Mouse (Mus musculus) MEL (cell line): ENCODE data around the gene Rest. TPM values are rescaled to one million over a fixed set of nuclear protein-coding genes. Genes with fewer than 3 reads are reported as not detected.

Source experiments
- DNase-seq: peaks from one replicate; pipeline ENCODE4 v3.0.0; 2011; ENCODE audit warnings: low read depth, low spot score
- H3K27ac ChIP-seq: 2 replicates; pipeline ENCODE4 v1.5.1; 2012; ENCODE audit warnings: low read depth, mild to moderate bottlenecking, control low read depth, low read length, moderate library complexity; ENCODE audit not compliant: control insufficient read depth
- H3K27me3 ChIP-seq, 2 experiments: fragments of 150-350 bp in 1 of 2; sonication (generic) in 1 of 2; 2 replicates each; pipeline ENCODE4 v1.6.1; 2012; ENCODE audit warnings: low read length in 2 of 2, mild to moderate bottlenecking in 2 of 2, improper control_type of control experiment in 1 of 2, moderate library complexity in 1 of 2; ENCODE audit not compliant: insufficient read depth in 2 of 2, control insufficient read depth in 1 of 2
- H3K36me3 ChIP-seq, 2 experiments: 2 replicates each; pipeline ENCODE4 v1.6.1; 2012 to 2014; ENCODE audit warnings: low read length in 2 of 2, improper control_type of control experiment in 1 of 2, inconsistent platforms in 1 of 2, mild to moderate bottlenecking in 1 of 2; ENCODE audit not compliant: insufficient read depth in 2 of 2, control insufficient read depth in 1 of 2
- H3K4me1 ChIP-seq, 2 experiments: fragments of 150-350 bp in 1 of 2; sonication (generic) in 1 of 2; 2 replicates each; pipeline ENCODE4 v1.6.1; 2012; ENCODE audit warnings: low read length in 2 of 2, improper control_type of control experiment in 1 of 2, mild to moderate bottlenecking in 1 of 2; ENCODE audit not compliant: insufficient read depth in 2 of 2, control insufficient read depth in 1 of 2
- H3K4me3 ChIP-seq, 2 experiments: fragments of 150-350 bp in 1 of 2; sonication (generic) in 1 of 2; 2 replicates each; pipeline ENCODE4 v1.5.1; 2012; ENCODE audit warnings: low read depth in 2 of 2, low read length in 2 of 2, mild to moderate bottlenecking in 2 of 2, moderate library complexity in 2 of 2, control low read depth in 1 of 2, improper control_type of control experiment in 1 of 2; ENCODE audit not compliant: control insufficient read depth in 1 of 2, insufficient read depth in 1 of 2
- H3K79me2 ChIP-seq: 2 replicates; pipeline ENCODE4 v1.6.1; 2012; ENCODE audit warnings: mild to moderate bottlenecking, low read length, moderate library complexity; ENCODE audit not compliant: control insufficient read depth, poor library complexity, insufficient read depth
- H3K9ac ChIP-seq: 2 replicates; pipeline ENCODE4 v1.6.1; 2012; ENCODE audit warnings: low read depth, mild to moderate bottlenecking, control low read depth, low read length, moderate library complexity; ENCODE audit not compliant: control insufficient read depth, poor library complexity, severe bottlenecking
- H3K9me3 ChIP-seq: fragments of 150-350 bp; sonication (generic); replicated peaks from 2 replicates; pipeline ENCODE4 v1.6.1; 2012; ENCODE audit warnings: mild to moderate bottlenecking, low read length, improper control_type of control experiment, moderate library complexity; ENCODE audit not compliant: insufficient read depth
- BHLHE40 ChIP-seq: IDR thresholded peaks from 2 replicates; pipeline ENCODE4 v1.6.1; 2012; ENCODE audit warnings: low read depth, mild to moderate bottlenecking, inconsistent platforms, low read length, improper control_type of control experiment, borderline replicate concordance
- CHD2 ChIP-seq: IDR thresholded peaks from 2 replicates; pipeline ENCODE4 v1.6.1; 2011; ENCODE audit warnings: low read length, improper control_type of control experiment
- CTCF ChIP-seq, 3 experiments: IDR thresholded peaks in 2 of 3; conservative IDR thresholded peaks in 1 of 3; 2 replicates each; pipeline ENCODE4 v1.5.1; 2011 to 2012; ENCODE audit warnings: low read length in 3 of 3, low read depth in 2 of 3, mild to moderate bottlenecking in 2 of 3, improper control_type of control experiment in 1 of 3, inconsistent platforms in 1 of 3, mixed read lengths in 1 of 3, moderate library complexity in 1 of 3; ENCODE audit not compliant: control insufficient read depth in 1 of 3, insufficient read depth in 1 of 3, poor library complexity in 1 of 3, severe bottlenecking in 1 of 3
- E2F4 ChIP-seq: IDR thresholded peaks from 2 replicates; pipeline ENCODE4 v1.6.1; 2011; ENCODE audit warnings: low read depth, low read length, improper control_type of control experiment, borderline replicate concordance
- ELF1 ChIP-seq: IDR thresholded peaks from 2 replicates; pipeline ENCODE4 v1.6.1; 2014; ENCODE audit warnings: low read depth, mild to moderate bottlenecking, inconsistent platforms, low read length, improper control_type of control experiment, moderate library complexity
- EP300 ChIP-seq, 2 experiments: IDR thresholded peaks; 2 replicates each; pipeline ENCODE4 v1.6.1; 2011; ENCODE audit warnings: improper control_type of control experiment in 2 of 2, low read length in 2 of 2, low read depth in 1 of 2, mild to moderate bottlenecking in 1 of 2
- ETS1 ChIP-seq: IDR thresholded peaks from 2 replicates; pipeline ENCODE4 v1.6.1; 2012; ENCODE audit warnings: low read depth, mild to moderate bottlenecking, inconsistent platforms, low read length, improper control_type of control experiment, moderate library complexity
- GABPA ChIP-seq: IDR thresholded peaks from 2 replicates; pipeline ENCODE4 v1.6.1; 2012; ENCODE audit warnings: low read depth, mild to moderate bottlenecking, inconsistent platforms, low read length, improper control_type of control experiment, moderate library complexity
- GATA1 ChIP-seq: IDR thresholded peaks from 2 replicates; pipeline ENCODE4 v1.6.1; 2011; ENCODE audit warnings: low read depth, low read length, improper control_type of control experiment
- HCFC1 ChIP-seq: IDR thresholded peaks from 2 replicates; pipeline ENCODE4 v1.6.1; 2012; ENCODE audit warnings: low read depth, mild to moderate bottlenecking, inconsistent platforms, low read length, improper control_type of control experiment, moderate library complexity
- JUND ChIP-seq: IDR thresholded peaks from 2 replicates; pipeline ENCODE4 v1.6.1; 2011; ENCODE audit warnings: low read depth, mild to moderate bottlenecking, improper control_type of control experiment, low read length
- KAT2A ChIP-seq: conservative IDR thresholded peaks from 2 replicates; pipeline ENCODE4 v1.6.1; 2012; ENCODE audit warnings: low read depth, low read length, improper control_type of control experiment, inconsistent platforms
- MAFK ChIP-seq: IDR thresholded peaks from 2 replicates; pipeline ENCODE4 v1.6.1; 2011; ENCODE audit warnings: low read depth, mild to moderate bottlenecking, low read length, improper control_type of control experiment, borderline replicate concordance
- MAX ChIP-seq: IDR thresholded peaks from 2 replicates; pipeline ENCODE4 v1.6.1; 2011; ENCODE audit warnings: low read length, improper control_type of control experiment
- MAZ ChIP-seq: IDR thresholded peaks from 2 replicates; pipeline ENCODE4 v1.6.1; 2012; ENCODE audit warnings: low read depth, mild to moderate bottlenecking, inconsistent platforms, low read length, improper control_type of control experiment
- MEF2A ChIP-seq: IDR thresholded peaks from 2 replicates; pipeline ENCODE4 v1.6.1; 2014; ENCODE audit warnings: low read depth, mild to moderate bottlenecking, inconsistent platforms, low read length, improper control_type of control experiment; ENCODE audit not compliant: poor library complexity, insufficient replicate concordance, severe bottlenecking; ENCODE audit errors: extremely low read depth
- MXI1 ChIP-seq: IDR thresholded peaks from 2 replicates; pipeline ENCODE4 v1.6.1; 2011; ENCODE audit warnings: mild to moderate bottlenecking, low read depth, low read length, improper control_type of control experiment
- MYB ChIP-seq: IDR thresholded peaks from 2 replicates; pipeline ENCODE4 v1.6.1; 2011; ENCODE audit warnings: mild to moderate bottlenecking, low read depth, low read length, improper control_type of control experiment
- MYC ChIP-seq: IDR thresholded peaks from 2 replicates; pipeline ENCODE4 v1.6.1; 2011; ENCODE audit warnings: low read depth, mild to moderate bottlenecking, low read length, improper control_type of control experiment, moderate library complexity
- NELFE ChIP-seq: IDR thresholded peaks from 2 replicates; pipeline ENCODE4 v1.6.1; 2011; ENCODE audit warnings: low read depth, low read length, improper control_type of control experiment
- NRF1 ChIP-seq: IDR thresholded peaks from 2 replicates; pipeline ENCODE4 v1.6.1; 2014; ENCODE audit warnings: low read depth, mild to moderate bottlenecking, inconsistent platforms, low read length, improper control_type of control experiment, moderate library complexity; ENCODE audit not compliant: poor library complexity, insufficient read depth, severe bottlenecking
- POLR2A ChIP-seq, 2 experiments: IDR thresholded peaks; 2 replicates each; pipeline ENCODE4 v1.6.1; 2011 to 2012; ENCODE audit warnings: low read length in 2 of 2, mild to moderate bottlenecking in 2 of 2, control low read depth in 1 of 2, improper control_type of control experiment in 1 of 2, low read depth in 1 of 2, moderate library complexity in 1 of 2; ENCODE audit not compliant: control insufficient read depth in 1 of 2, insufficient read depth in 1 of 2, poor library complexity in 1 of 2
- POLR2AphosphoS2 ChIP-seq: IDR thresholded peaks from 2 replicates; pipeline ENCODE4 v1.6.1; 2011; ENCODE audit warnings: low read length, improper control_type of control experiment
- POLR2AphosphoS5 ChIP-seq: IDR thresholded peaks from 2 replicates; pipeline ENCODE4 v1.6.1; 2012; ENCODE audit warnings: low read depth, borderline replicate concordance, mild to moderate bottlenecking, inconsistent platforms, low read length, moderate library complexity, mixed read lengths
- RAD21 ChIP-seq: IDR thresholded peaks from 2 replicates; pipeline ENCODE4 v1.6.1; 2011; ENCODE audit warnings: mild to moderate bottlenecking, low read depth, low read length, improper control_type of control experiment
- SIN3A ChIP-seq: IDR thresholded peaks from 2 replicates; pipeline ENCODE4 v1.6.1; 2012; ENCODE audit warnings: low read length, improper control_type of control experiment, inconsistent platforms
- SMC3 ChIP-seq: IDR thresholded peaks from 2 replicates; pipeline ENCODE4 v1.6.1; 2011; ENCODE audit warnings: low read depth, low read length, improper control_type of control experiment
- TAL1 ChIP-seq: IDR thresholded peaks from 2 replicates; pipeline ENCODE4 v1.6.1; 2012; ENCODE audit warnings: mild to moderate bottlenecking, inconsistent platforms, low read length, moderate library complexity, mixed read lengths
- TBP ChIP-seq: IDR thresholded peaks from 2 replicates; pipeline ENCODE4 v1.8.0; 2011; ENCODE audit warnings: low read depth, low read length, improper control_type of control experiment
- TCF12 ChIP-seq: IDR thresholded peaks from 2 replicates; pipeline ENCODE4 v1.6.1; 2014; ENCODE audit warnings: low read depth, mild to moderate bottlenecking, inconsistent platforms, low read length, improper control_type of control experiment, moderate library complexity
- UBTF ChIP-seq: IDR thresholded peaks from 2 replicates; pipeline ENCODE4 v1.6.1; 2012; ENCODE audit warnings: low read depth, mild to moderate bottlenecking, inconsistent platforms, low read length, improper control_type of control experiment, moderate library complexity, borderline replicate concordance; ENCODE audit not compliant: insufficient read depth
- USF1 ChIP-seq: IDR thresholded peaks from 2 replicates; pipeline ENCODE4 v1.6.1; 2014; ENCODE audit warnings: low read depth, mild to moderate bottlenecking, inconsistent platforms, low read length, improper control_type of control experiment, moderate library complexity
- USF2 ChIP-seq, 2 experiments: IDR thresholded peaks; 2 replicates each; pipeline ENCODE4 v1.6.1; 2011 to 2012; ENCODE audit warnings: improper control_type of control experiment in 2 of 2, low read length in 2 of 2, borderline replicate concordance in 1 of 2, inconsistent platforms in 1 of 2, low read depth in 1 of 2, mild to moderate bottlenecking in 1 of 2; ENCODE audit not compliant: insufficient read depth in 1 of 2
- ZC3H11A ChIP-seq: IDR thresholded peaks from 2 replicates; pipeline ENCODE4 v1.6.1; 2012; ENCODE audit warnings: low read depth, mild to moderate bottlenecking, inconsistent platforms, low read length, improper control_type of control experiment
- ZKSCAN1 ChIP-seq: IDR thresholded peaks from 2 replicates; pipeline ENCODE4 v1.6.1; 2012; ENCODE audit warnings: low read depth, mild to moderate bottlenecking, inconsistent platforms, low read length, improper control_type of control experiment, moderate library complexity
- ZMIZ1 ChIP-seq: IDR thresholded peaks from 2 replicates; pipeline ENCODE4 v1.6.1; 2012; ENCODE audit warnings: low read depth, mild to moderate bottlenecking, inconsistent platforms, low read length, improper control_type of control experiment, moderate library complexity
- ZNF384 ChIP-seq: IDR thresholded peaks from 2 replicates; pipeline ENCODE4 v1.6.1; 2012; ENCODE audit warnings: low read depth, mild to moderate bottlenecking, inconsistent platforms, low read length, improper control_type of control experiment
- polyA plus RNA-seq, 2 experiments: library from polyadenylated mRNA; stranded (reverse) in 1 of 2; unstranded in 1 of 2; fragments of >175 nt in 1 of 2; fragments of >200 nt in 1 of 2; gene quantifications; 2 replicates each; pipeline versions ENCODE4 v1.2.1 to v1.2.4; 2012; ENCODE audit warnings: low replicate concordance in 2 of 2, low read depth in 1 of 2; ENCODE audit not compliant: insufficient read length in 2 of 2, insufficient read depth in 1 of 2, missing spikeins in 1 of 2
- total RNA-seq: library from RNA; depleted of rRNA; stranded (reverse); fragments of 300-350 nt; gene quantifications from 2 replicates; pipeline ENCODE4 v1.2.3, GENCODE M21; 2012

Rest gene
- total and polyA plus RNA-seq, 3 experiments = 7.4 to 20.6 (median 19.3) TPM

DNA sequence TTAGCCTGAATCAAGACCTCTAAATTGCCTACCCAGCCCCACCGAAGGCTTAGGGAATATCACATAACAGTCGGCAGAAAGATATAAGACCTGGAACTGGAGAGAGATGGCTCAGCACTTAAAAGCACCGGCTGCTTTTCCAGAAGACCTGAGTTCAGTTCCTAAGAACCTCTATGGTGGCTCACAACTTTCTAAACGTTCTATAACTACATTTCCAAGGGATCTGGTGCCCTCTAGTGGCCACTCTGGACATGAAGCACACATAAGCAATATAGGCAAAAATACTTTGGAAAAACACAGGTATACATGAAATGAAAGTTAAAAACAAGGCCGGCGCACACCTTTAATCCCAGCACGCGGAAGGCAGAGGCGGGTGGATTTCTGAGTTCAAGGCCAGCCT is 48.1 kb upstream of the Rest start:
- Histone ChIP-seq H3K36me3 (no peaks in the 10 kb centered on the region), H3K4me3 (peak overlapping the region; percentile 48 to 59), H3K9me3 (no peaks in the 10 kb centered on the region), H3K9ac (peak overlapping the region; percentile 53), H3K79me2 (no peaks in the 10 kb centered on the region), H3K27me3 (0 out of 4 replicates have a peak, but pooled peaks cover 0 to 1% of the 10 kb centered on the region in 2 experiments), H3K4me1 (peaks cover 3 to 5% of the 10 kb centered on the region in 2 experiments; a peak in 2 of 4 replicates), H3K27ac (no peak overlapping the region)
- peak; percentile 95 for DNase-seq
- TF ChIP-seq MAZ (0 out of 2 replicates have a peak, but pooled peaks have one; percentile 49), NRF1 (no peak), POLR2A (IDR thresholded peaks at IDR 0.05; ENCODE audit: control insufficient read depth in 1 of 2, insufficient read depth in 1 of 2, low read depth in 1 of 2, low read length in 2 of 2, poor library complexity in 1 of 2) (no peak), EP300 (IDR thresholded peaks at IDR 0.05; ENCODE audit: low read depth in 1 of 2, low read length in 2 of 2) (peak in 1 of 2 experiments; percentile 26; a peak in 1 of 4 replicates), RAD21 (no peak; the same call in none of the 2 replicates), POLR2AphosphoS2 (no peak), CHD2 (no peak), TAL1 (no peak), MAFK (peak; percentile 73), ZC3H11A (peak; percentile 98), ZKSCAN1 (peak; percentile 45; the same call in 1 of the 2 replicates), USF2 (IDR thresholded peaks at IDR 0.05; ENCODE audit: borderline replicate concordance in 1 of 2, insufficient read depth in 1 of 2, low read depth in 1 of 2, low read length in 2 of 2) (no peak), ELF1 (peak; percentile 33; the same call in 1 of the 2 replicates), CTCF (IDR thresholded peaks at IDR 0.05 in 2 of 3, conservative IDR thresholded peaks at IDR 0.05 in 1 of 3; ENCODE audit: control insufficient read depth in 1 of 3, insufficient read depth in 1 of 3, low read depth in 2 of 3, low read length in 3 of 3, poor library complexity in 1 of 3, severe bottlenecking in 1 of 3) (peak in 2 of 3 experiments; percentile 54 to 81), E2F4 (no peak), TBP (no peak), USF1 (no peak), KAT2A (0 out of 2 replicates have a peak, but pooled peaks have one; percentile 21), ZMIZ1 (no peak), SMC3 (peak; percentile 97), GATA1 (no peak), MXI1 (peak; percentile 63), BHLHE40 (peak; percentile 66), HCFC1 (0 out of 2 replicates have a peak, but pooled peaks have one; percentile 48), ZNF384 (peak; percentile 63), NELFE (no peak), POLR2AphosphoS5 (no peak), MAX (0 out of 2 replicates have a peak, but pooled peaks have one; percentile 43), JUND (peak; percentile 64; the same call in 1 of the 2 replicates), GABPA (no peak), UBTF (no peak), MYB (no peak), MEF2A (0 out of 2 replicates have a peak, but pooled peaks have one; percentile 29), TCF12 (no peak), ETS1 (0 out of 2 replicates have a peak, but pooled peaks have one; percentile 8), MYC (peak; percentile 66; the same call in 1 of the 2 replicates), SIN3A (peak; percentile 91)
